Mouse (Mus musculus): Measurements from ENCODE around the gene Dmkn. TPM values are rescaled to one million over a fixed set of nuclear protein-coding genes. Genes with fewer than 3 reads are reported as not detected.
"Not testable (repeated sequence)": the region's sequence is repeated elsewhere in the genome, so short reads cannot be mapped to it uniquely, and the experiment has no call there.

Dmkn gene
- polyA plus RNA-seq, 1 experiment from 2014 or later = 2.4 TPM

- DNase-seq (ENCODE audit: low spot score) (no peak), ATAC-seq (ENCODE audit: low FRiP score) (no peak)
- Histone ChIP-seq H3K27me3 (ENCODE audit: control insufficient read depth, insufficient read depth, low read length) (no peaks in the 10 kb centered on the region), H3K27ac (no peak overlapping the region), H3K4me1 (replicated peaks; ENCODE audit: control insufficient read depth, insufficient read depth, low read length) (no peaks in the 10 kb centered on the region), H3K36me3 (replicated peaks; ENCODE audit: control insufficient read depth, insufficient read depth) (no peaks in the 10 kb centered on the region), H3K4me3 (replicated peaks; ENCODE audit: low read length) (no peak overlapping the region), H3K9me3 (ENCODE audit: control insufficient read depth, low read length) (no peaks in the 10 kb centered on the region), H3K4me2 (replicated peaks) (no peak overlapping the region), H3K9ac (no peak overlapping the region)
- 74% methylated on average over 7 of the region's 7 CpGs for WGBS
Measured at GRCm38 (mm10) chr7:30820854-30821445, 57.4 kb downstream of the Dmkn start.

GRCm38 (mm10) chr7:30821532-30821931, 58.0 kb downstream of the Dmkn start:
- no peak overlapping the region for H3K4me2 ChIP-seq (replicated peaks)
- no peaks in the 10 kb centered on the region for H3K27me3 ChIP-seq (ENCODE audit: control insufficient read depth, insufficient read depth, low read length)
- H3K36me3 ChIP-seq (replicated peaks; ENCODE audit: control insufficient read depth, insufficient read depth) = no peaks in the 10 kb centered on the region
- DNase-seq (ENCODE audit: low spot score) (no peak), ATAC-seq (ENCODE audit: low FRiP score) (no peak)
- WGBS = 77% methylated on average over 5 of the region's 5 CpGs
- H3K4me1 ChIP-seq (replicated peaks; ENCODE audit: control insufficient read depth, insufficient read depth, low read length) = no peaks in the 10 kb centered on the region
- H3K4me3 ChIP-seq (replicated peaks; ENCODE audit: low read length) = no peak overlapping the region
- H3K27ac ChIP-seq = no peak overlapping the region
- H3K9ac ChIP-seq = no peak overlapping the region
- H3K9me3 ChIP-seq (ENCODE audit: control insufficient read depth, low read length) = no peaks in the 10 kb centered on the region

- Histone ChIP-seq H3K9me3 (ENCODE audit: control insufficient read depth, low read length) (no peaks in the 10 kb centered on the region), H3K4me1 (replicated peaks; ENCODE audit: control insufficient read depth, insufficient read depth, low read length) (no peaks in the 10 kb centered on the region), H3K27ac (no peak within 1 kb of the TSS), H3K4me3 (replicated peaks; ENCODE audit: low read length) (no peak within 1 kb of the TSS), H3K9ac (no peak within 1 kb of the TSS), H3K27me3 (ENCODE audit: control insufficient read depth, insufficient read depth, low read length) (no peaks in the 10 kb centered on the region), H3K36me3 (replicated peaks; ENCODE audit: control insufficient read depth, insufficient read depth) (no peaks in the 10 kb centered on the region), H3K4me2 (replicated peaks) (no peak within 1 kb of the TSS)
- WGBS = 94% methylated on average over 18 of the region's 18 CpGs
- no peak for DNase-seq (ENCODE audit: low spot score)
- ATAC-seq (ENCODE audit: low FRiP score) = no peak
Measured at GRCm38 (mm10) chr7:30823675-30824074, 60.1 kb downstream of the Dmkn start, which contains the start of gene Ffar2. TSS of gene Ffar2 (minus strand) at chr7:30823775.

- no peaks in the 10 kb centered on the region for H3K27me3 ChIP-seq (ENCODE audit: control insufficient read depth, insufficient read depth, low read length)
- no peak overlapping the region for H3K27ac ChIP-seq
- no peaks in the 10 kb centered on the region for H3K9me3 ChIP-seq (ENCODE audit: control insufficient read depth, low read length)
- WGBS = 93% methylated on average over 3 of the region's 3 CpGs
- H3K4me1 ChIP-seq (replicated peaks; ENCODE audit: control insufficient read depth, insufficient read depth, low read length) = no peaks in the 10 kb centered on the region
- ATAC-seq (ENCODE audit: low FRiP score) (no peak), DNase-seq (ENCODE audit: low spot score) (no peak)
- no peak overlapping the region for H3K9ac ChIP-seq
- no peak overlapping the region for H3K4me2 ChIP-seq (replicated peaks)
- no peak overlapping the region for H3K4me3 ChIP-seq (replicated peaks; ENCODE audit: low read length)
- no peaks in the 10 kb centered on the region for H3K36me3 ChIP-seq (replicated peaks; ENCODE audit: control insufficient read depth, insufficient read depth)
Measured at GRCm38 (mm10) chr7:30824306-30824705, 60.8 kb downstream of the Dmkn start.

- Histone ChIP-seq H3K27ac (no peak overlapping the region), H3K4me3 (replicated peaks; ENCODE audit: low read length) (no peak overlapping the region), H3K9me3 (ENCODE audit: control insufficient read depth, low read length) (no peaks in the 10 kb centered on the region), H3K27me3 (ENCODE audit: control insufficient read depth, insufficient read depth, low read length) (no peaks in the 10 kb centered on the region), H3K36me3 (replicated peaks; ENCODE audit: control insufficient read depth, insufficient read depth) (no peaks in the 10 kb centered on the region), H3K9ac (no peak overlapping the region), H3K4me2 (replicated peaks) (no peak overlapping the region), H3K4me1 (replicated peaks; ENCODE audit: control insufficient read depth, insufficient read depth, low read length) (no peaks in the 10 kb centered on the region)
- no peak for ATAC-seq (ENCODE audit: low FRiP score)
- 93% methylated on average over 10 of the region's 10 CpGs for WGBS
- DNase-seq (ENCODE audit: low spot score) = no peak
Measured at GRCm38 (mm10) chr7:30826660-30827059, 63.1 kb downstream of the Dmkn start.

GRCm38 (mm10) chr7:30828871-30829270, 65.3 kb downstream of the Dmkn start:
- H3K27ac ChIP-seq; DNase-seq (ENCODE audit: low spot score): not testable (repeated sequence)

GRCm38 (mm10) chr7:30829428-30829827, 65.9 kb downstream of the Dmkn start:
- no peak overlapping the region for H3K4me2 ChIP-seq (replicated peaks)
- H3K27ac ChIP-seq = no peak overlapping the region
- H3K36me3 ChIP-seq (replicated peaks; ENCODE audit: control insufficient read depth, insufficient read depth) = no peaks in the 10 kb centered on the region
- H3K9me3 ChIP-seq (ENCODE audit: control insufficient read depth, low read length) = no peaks in the 10 kb centered on the region
- H3K4me3 ChIP-seq (replicated peaks; ENCODE audit: low read length) = no peak overlapping the region
- no peak overlapping the region for H3K9ac ChIP-seq
- H3K27me3 ChIP-seq (ENCODE audit: control insufficient read depth, insufficient read depth, low read length) = no peaks in the 10 kb centered on the region
- H3K4me1 ChIP-seq (replicated peaks; ENCODE audit: control insufficient read depth, insufficient read depth, low read length) = no peaks in the 10 kb centered on the region
- no peak for DNase-seq (ENCODE audit: low spot score)
- 66% methylated on average over 3 of the region's 3 CpGs for WGBS
- no peak for ATAC-seq (ENCODE audit: low FRiP score)

More at GRCm38 (mm10) chr7:30828871-30829270, 65.3 kb downstream of the Dmkn start:
- not testable (repeated sequence) for H3K9ac ChIP-seq; H3K9me3 ChIP-seq (ENCODE audit: control insufficient read depth, low read length); ATAC-seq (ENCODE audit: low FRiP score); H3K36me3 ChIP-seq (replicated peaks; ENCODE audit: control insufficient read depth, insufficient read depth); H3K27me3 ChIP-seq (ENCODE audit: control insufficient read depth, insufficient read depth, low read length); H3K4me2 ChIP-seq (replicated peaks); H3K4me1 ChIP-seq (replicated peaks; ENCODE audit: control insufficient read depth, insufficient read depth, low read length); H3K4me3 ChIP-seq (replicated peaks; ENCODE audit: low read length)

Other genes with a start within 250 kb of the Dmkn start
- 112 TPM in 2 replicates for gene Arhgap33, start 228.7 kb upstream of the Dmkn start, polyA plus RNA-seq (2014; fragmentation: Nextera tagmentation; extraction: Ambion mirVana)
- gene Hspb6, start 211.6 kb upstream of the Dmkn start, polyA plus RNA-seq (2014; fragmentation: Nextera tagmentation; extraction: Ambion mirVana) = 9.3 and 12.6 TPM in 2 replicates
- gene Proser3, start 211.5 kb upstream of the Dmkn start, polyA plus RNA-seq (2014; fragmentation: Nextera tagmentation; extraction: Ambion mirVana) = 10.4 and 11.0 TPM in 2 replicates
- gene Lin37, start 203.9 kb upstream of the Dmkn start, polyA plus RNA-seq (2014; fragmentation: Nextera tagmentation; extraction: Ambion mirVana) = 49.2 and 49.4 TPM in 2 replicates
- gene U2af1l4, start 200.5 kb upstream of the Dmkn start, polyA plus RNA-seq (2014; fragmentation: Nextera tagmentation; extraction: Ambion mirVana) = 88.7 and 105 TPM in 2 replicates
- 6.5 and 9.2 TPM in 2 replicates for gene Gm49396, start 200.4 kb upstream of the Dmkn start, polyA plus RNA-seq (2014; fragmentation: Nextera tagmentation; extraction: Ambion mirVana)
- 109 and 118 TPM in 2 replicates for gene Psenen, start 200.1 kb upstream of the Dmkn start, polyA plus RNA-seq (2014; fragmentation: Nextera tagmentation; extraction: Ambion mirVana)
- gene Igflr1, start 198.3 kb upstream of the Dmkn start, polyA plus RNA-seq (2014; fragmentation: Nextera tagmentation; extraction: Ambion mirVana) = 2.2 and 3.1 TPM in 2 replicates
- 11.4 and 12.9 TPM in 2 replicates for gene Kmt2b, start 175.0 kb upstream of the Dmkn start, polyA plus RNA-seq (2014; fragmentation: Nextera tagmentation; extraction: Ambion mirVana)
- 0.35 and 0.42 TPM in 2 replicates for gene Zbtb32, start 164.8 kb upstream of the Dmkn start, polyA plus RNA-seq (2014; fragmentation: Nextera tagmentation; extraction: Ambion mirVana)
- gene Upk1a, start 150.9 kb upstream of the Dmkn start, polyA plus RNA-seq (2014; fragmentation: Nextera tagmentation; extraction: Ambion mirVana) = 0.43 and 0.76 TPM in 2 replicates
- gene Cox6b1, start 137.6 kb upstream of the Dmkn start, polyA plus RNA-seq (2014; fragmentation: Nextera tagmentation; extraction: Ambion mirVana) = 1,184 and 1,299 TPM in 2 replicates
- gene Etv2, start 127.9 kb upstream of the Dmkn start, polyA plus RNA-seq (2014; fragmentation: Nextera tagmentation; extraction: Ambion mirVana) = 0.19 TPM in 1 of 2 replicates, not detected in the other
- 115 and 118 TPM in 2 replicates for gene Rbm42, start 113.4 kb upstream of the Dmkn start, polyA plus RNA-seq (2014; fragmentation: Nextera tagmentation; extraction: Ambion mirVana)
- 20.0 and 20.6 TPM in 2 replicates for gene Haus5, start 98.8 kb upstream of the Dmkn start, polyA plus RNA-seq (2014; fragmentation: Nextera tagmentation; extraction: Ambion mirVana)
- gene Pmis2, start 92.2 kb upstream of the Dmkn start, polyA plus RNA-seq (2014; fragmentation: Nextera tagmentation; extraction: Ambion mirVana) = not detected in 2 replicates
- gene 2200002J24Rik, start 64.8 kb upstream of the Dmkn start, polyA plus RNA-seq (2014; fragmentation: Nextera tagmentation; extraction: Ambion mirVana) = not detected in 2 replicates
- 2.0 and 2.1 TPM in 2 replicates for gene Atp4a, start 51.5 kb upstream of the Dmkn start, polyA plus RNA-seq (2014; fragmentation: Nextera tagmentation; extraction: Ambion mirVana)
- gene Tmem147, start 34.2 kb upstream of the Dmkn start, polyA plus RNA-seq (2014; fragmentation: Nextera tagmentation; extraction: Ambion mirVana) = 281 and 319 TPM in 2 replicates
- gene Gapdhs, start 20.1 kb upstream of the Dmkn start, polyA plus RNA-seq (2014; fragmentation: Nextera tagmentation; extraction: Ambion mirVana) = 0.14 and 1.3 TPM in 2 replicates
- 0.65 and 2.1 TPM in 2 replicates for gene Sbsn, start 12.3 kb upstream of the Dmkn start, polyA plus RNA-seq (2014; fragmentation: Nextera tagmentation; extraction: Ambion mirVana)
- gene Krtdap, start 24.1 kb downstream of the Dmkn start, polyA plus RNA-seq (2014; fragmentation: Nextera tagmentation; extraction: Ambion mirVana) = not detected in 2 replicates
- gene Ffar2, start 60.0 kb downstream of the Dmkn start, polyA plus RNA-seq (2014; fragmentation: Nextera tagmentation; extraction: Ambion mirVana) = 0.22 TPM in 1 of 2 replicates, not detected in the other
- not detected in 2 replicates for gene Ffar3, start 92.4 kb downstream of the Dmkn start, polyA plus RNA-seq (2014; fragmentation: Nextera tagmentation; extraction: Ambion mirVana)
- not detected in 2 replicates for gene Ffar1, start 97.8 kb downstream of the Dmkn start, polyA plus RNA-seq (2014; fragmentation: Nextera tagmentation; extraction: Ambion mirVana)
- gene Cd22, start 116.6 kb downstream of the Dmkn start, polyA plus RNA-seq (2014; fragmentation: Nextera tagmentation; extraction: Ambion mirVana) = 0.17 TPM in 1 of 2 replicates, not detected in the other
- 3.4 and 4.3 TPM in 2 replicates for gene Mag, start 151.1 kb downstream of the Dmkn start, polyA plus RNA-seq (2014; fragmentation: Nextera tagmentation; extraction: Ambion mirVana)
- not detected in 2 replicates for gene Hamp2, start 160.9 kb downstream of the Dmkn start, polyA plus RNA-seq (2014; fragmentation: Nextera tagmentation; extraction: Ambion mirVana)
- gene Hamp, start 180.3 kb downstream of the Dmkn start, polyA plus RNA-seq (2014; fragmentation: Nextera tagmentation; extraction: Ambion mirVana) = not detected in 2 replicates
- gene Usf2, start 193.0 kb downstream of the Dmkn start, polyA plus RNA-seq (2014; fragmentation: Nextera tagmentation; extraction: Ambion mirVana) = 24.9 and 26.5 TPM in 2 replicates
- gene Lsr, start 209.7 kb downstream of the Dmkn start, polyA plus RNA-seq (2014; fragmentation: Nextera tagmentation; extraction: Ambion mirVana) = 19.6 and 21.7 TPM in 2 replicates
- gene Fam187b, start 210.0 kb downstream of the Dmkn start, polyA plus RNA-seq (2014; fragmentation: Nextera tagmentation; extraction: Ambion mirVana) = 0.22 and 1.0 TPM in 2 replicates

Measured in hindbrain, embryonic 14.5 days (tissue).